Mouse (Mus musculus): ENCODE measurements around the gene Kpna6.

- TF ChIP-seq CTCF (IDR thresholded peaks at IDR 0.05; ENCODE audit: extremely low read depth, insufficient read depth, low read length) (no peak), POLR2A (IDR thresholded peaks at IDR 0.05; ENCODE audit: extremely low read depth, insufficient read depth, low read length) (no peak)
These were observed 50.3 kb downstream of the Kpna6 start for GRCm38 (mm10) chr4:129622120-129622802.

All from cortical plate, adult 2 months (tissue).